Mouse (Mus musculus): ENCODE data around the gene Mindy1. TPM values are rescaled to one million over a fixed set of nuclear protein-coding genes. Genes with fewer than 3 reads are reported as not detected.
"Not testable (repeated sequence)": the region's sequence is repeated elsewhere in the genome, so short reads cannot be mapped to it uniquely, and the experiment has no call there.

Gene Mindy1
- polyA plus RNA-seq, 1 experiment from 2014 or later: 24.3 TPM

DNA sequence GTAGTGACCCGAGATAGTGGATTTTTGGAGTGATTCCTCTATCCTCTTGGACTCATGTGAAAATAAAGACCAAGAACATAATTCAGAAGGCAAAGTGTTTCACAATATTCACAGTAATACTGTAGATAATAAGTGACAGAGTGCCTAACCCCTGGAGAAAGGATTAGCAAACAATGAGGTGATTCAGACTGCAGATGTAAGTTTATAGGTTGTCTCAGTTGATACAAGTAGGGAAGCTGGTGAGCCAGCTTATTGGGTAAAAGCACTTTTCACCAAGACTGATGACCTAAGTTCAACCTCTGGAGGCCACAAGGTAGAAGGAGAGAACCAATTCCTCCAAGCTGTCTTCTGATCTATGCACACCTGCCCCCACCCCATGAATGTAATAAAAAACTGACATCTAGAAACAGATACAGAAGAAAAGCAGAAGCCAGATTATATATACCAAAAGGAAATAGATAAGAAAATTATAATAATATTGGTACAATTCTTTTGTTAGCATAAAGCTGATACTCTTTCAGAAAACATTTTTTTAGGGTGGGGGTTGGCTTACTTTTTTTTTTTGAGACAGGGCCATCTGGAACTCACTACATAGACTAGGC is 47.8 kb downstream of the Mindy1 start:
- H3K36me3 ChIP-seq: peaks cover 98% of the 10 kb centered on the region
- H3K9me3 ChIP-seq: no peaks in the 10 kb centered on the region
- no peak for ATAC-seq (ENCODE audit: extremely low read depth, insufficient number of reproducible peaks, low FRiP score, low TSS enrichment)
- H3K4me3 ChIP-seq: no peak overlapping the region
- WGBS: 80% methylated on average over 1 of the region's 1 CpGs
- no peak overlapping the region for H3K9ac ChIP-seq
- no peak overlapping the region for H3K4me2 ChIP-seq
- no peaks in the 10 kb centered on the region for H3K4me1 ChIP-seq
- no peaks in the 10 kb centered on the region for H3K27me3 ChIP-seq (replicated peaks)
- no peak overlapping the region for H3K27ac ChIP-seq (replicated peaks)

DNA sequence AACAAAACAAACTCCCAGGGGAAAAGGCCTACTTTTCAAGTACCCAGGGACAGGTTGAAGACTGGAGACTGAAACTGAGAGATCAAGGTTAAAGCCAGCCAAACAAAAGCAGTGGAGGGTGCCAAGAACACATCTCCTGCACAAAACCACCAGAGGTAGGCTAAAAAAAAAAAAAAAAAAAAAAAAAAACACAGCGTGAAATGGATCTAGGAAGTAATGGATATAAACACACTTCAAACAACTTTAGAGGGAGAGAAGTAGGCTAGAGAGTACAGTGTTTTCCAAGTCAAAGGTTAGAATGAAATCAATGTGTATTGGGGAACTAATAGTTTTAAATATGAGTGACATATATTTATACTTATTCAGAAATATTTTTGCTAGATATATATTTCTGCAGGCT is 50.4 kb downstream of the Mindy1 start:
- H3K27me3 ChIP-seq (replicated peaks): no peaks in the 10 kb centered on the region
- no peak overlapping the region for H3K27ac ChIP-seq (replicated peaks)
- H3K4me2 ChIP-seq: no peak overlapping the region
- no peak for ATAC-seq (ENCODE audit: extremely low read depth, insufficient number of reproducible peaks, low FRiP score, low TSS enrichment)
- no peak overlapping the region for H3K4me3 ChIP-seq
- no peaks in the 10 kb centered on the region for H3K4me1 ChIP-seq
- no peak overlapping the region for H3K9ac ChIP-seq
- no peaks in the 10 kb centered on the region for H3K9me3 ChIP-seq
- peaks cover 98% of the 10 kb centered on the region for H3K36me3 ChIP-seq
- WGBS: 60% methylated on average over 1 of the region's 1 CpGs

DNA sequence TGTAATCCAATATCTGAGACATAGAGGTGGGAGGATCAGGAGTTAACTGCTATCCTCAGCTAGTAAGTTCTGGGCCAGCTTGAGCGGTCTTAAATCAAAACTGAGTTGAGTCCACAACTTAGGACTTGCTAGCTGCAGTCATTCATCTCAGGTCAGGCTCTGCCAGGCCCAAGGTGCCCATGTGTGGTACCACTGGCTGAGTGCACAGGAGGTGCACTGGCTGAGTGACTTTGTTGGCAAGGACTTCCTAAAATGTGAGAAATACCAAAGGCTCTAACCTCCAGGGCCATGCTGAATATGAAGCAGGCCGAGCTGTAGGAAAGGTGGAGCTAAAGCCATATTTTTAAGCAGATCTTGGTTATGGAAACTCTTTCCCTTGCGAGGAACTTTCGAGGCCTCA is 56.2 kb downstream of the Mindy1 start:
- no peak overlapping the region for H3K4me3 ChIP-seq
- no peaks in the 10 kb centered on the region for H3K4me1 ChIP-seq
- no peak overlapping the region for H3K27ac ChIP-seq (replicated peaks)
- no peak for ATAC-seq (ENCODE audit: extremely low read depth, insufficient number of reproducible peaks, low FRiP score, low TSS enrichment)
- H3K36me3 ChIP-seq: peaks cover 100% of the 10 kb centered on the region
- no peak overlapping the region for H3K9ac ChIP-seq
- WGBS: 88% methylated on average over 4 of the region's 4 CpGs
- H3K9me3 ChIP-seq: no peaks in the 10 kb centered on the region
- no peaks in the 10 kb centered on the region for H3K27me3 ChIP-seq (replicated peaks)
- no peak overlapping the region for H3K4me2 ChIP-seq

GRCm38 (mm10) chr3:95338251-95338650 is 57.1 kb downstream of the Mindy1 start:
- 91% methylated on average over 4 of the region's 4 CpGs for WGBS
- H3K4me2 ChIP-seq: no peak overlapping the region
- H3K9ac ChIP-seq: no peak overlapping the region
- no peak for ATAC-seq (ENCODE audit: extremely low read depth, insufficient number of reproducible peaks, low FRiP score, low TSS enrichment)
- H3K4me3 ChIP-seq: no peak overlapping the region
- H3K27me3 ChIP-seq (replicated peaks): no peaks in the 10 kb centered on the region
- H3K4me1 ChIP-seq: no peaks in the 10 kb centered on the region
- H3K36me3 ChIP-seq: peaks cover 100% of the 10 kb centered on the region
- no peak overlapping the region for H3K27ac ChIP-seq (replicated peaks)
- no peaks in the 10 kb centered on the region for H3K9me3 ChIP-seq

DNA sequence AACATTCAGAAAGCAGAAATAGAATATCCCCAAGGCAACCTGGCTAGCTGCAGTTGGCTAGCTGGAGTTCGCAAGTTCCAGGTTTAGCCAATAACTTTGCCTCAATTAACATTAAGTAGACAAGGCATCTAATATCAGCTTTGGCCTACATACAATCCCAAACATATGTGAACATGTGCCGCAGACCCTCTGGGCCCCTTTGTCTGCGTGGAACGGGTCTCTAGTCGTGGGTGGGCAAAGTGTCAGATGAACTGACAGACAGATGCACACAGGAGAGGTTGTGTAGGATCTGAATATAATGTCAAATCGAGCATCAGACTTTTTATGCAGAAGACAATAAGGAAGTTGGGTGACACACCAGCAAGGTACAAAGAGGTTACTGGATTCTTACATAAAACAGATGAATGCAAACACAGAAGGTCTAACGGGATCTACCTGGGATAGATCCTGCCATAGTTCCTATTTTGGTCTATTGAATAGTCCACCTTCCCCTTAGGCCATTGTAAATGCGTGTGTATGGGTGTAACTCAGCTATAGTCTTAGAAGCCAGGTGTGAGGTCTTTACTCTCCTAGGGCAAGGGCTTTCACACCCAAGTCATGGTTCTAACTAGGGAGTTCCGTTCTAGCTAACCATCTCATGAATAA is 62.3 kb downstream of the Mindy1 start:
- H3K4me2 ChIP-seq; ATAC-seq (ENCODE audit: extremely low read depth, insufficient number of reproducible peaks, low FRiP score, low TSS enrichment); H3K9me3 ChIP-seq; H3K4me1 ChIP-seq; H3K27ac ChIP-seq (replicated peaks); H3K27me3 ChIP-seq (replicated peaks); H3K9ac ChIP-seq; H3K4me3 ChIP-seq: not testable (repeated sequence)
- WGBS: 93% methylated on average over 9 of the region's 9 CpGs
- H3K36me3 ChIP-seq: peaks cover 94% of the 10 kb centered on the region

Other genes with a start within 250 kb of the Mindy1 start
- 198 and 214 TPM in 2 replicates for gene Psmd4, start 238.7 kb upstream of the Mindy1 start, polyA plus RNA-seq (2015; fragmentation: Nextera tagmentation; extraction: Ambion mirVana)
- 16.4 and 17.5 TPM in 2 replicates for gene Pip5k1a, start 174.4 kb upstream of the Mindy1 start, polyA plus RNA-seq (2015; fragmentation: Nextera tagmentation; extraction: Ambion mirVana)
- gene Vps72, start 170.3 kb upstream of the Mindy1 start, polyA plus RNA-seq (2015; fragmentation: Nextera tagmentation; extraction: Ambion mirVana): 98.9 and 100.0 TPM in 2 replicates
- gene Tmod4, start 156.9 kb upstream of the Mindy1 start, polyA plus RNA-seq (2015; fragmentation: Nextera tagmentation; extraction: Ambion mirVana): 0.82 and 1.4 TPM in 2 replicates
- 51.7 and 54.2 TPM in 2 replicates for gene Scnm1, start 147.3 kb upstream of the Mindy1 start, polyA plus RNA-seq (2015; fragmentation: Nextera tagmentation; extraction: Ambion mirVana)
- gene Lysmd1, start 147.3 kb upstream of the Mindy1 start, polyA plus RNA-seq (2015; fragmentation: Nextera tagmentation; extraction: Ambion mirVana): 8.8 and 9.8 TPM in 2 replicates
- 2.1 and 2.8 TPM in 2 replicates for gene Tnfaip8l2, start 139.0 kb upstream of the Mindy1 start, polyA plus RNA-seq (2015; fragmentation: Nextera tagmentation; extraction: Ambion mirVana)
- gene Sema6c, start 120.9 kb upstream of the Mindy1 start, polyA plus RNA-seq (2015; fragmentation: Nextera tagmentation; extraction: Ambion mirVana): 2.9 and 3.0 TPM in 2 replicates
- 5.1 and 5.4 TPM in 2 replicates for gene Gabpb2, start 63.4 kb upstream of the Mindy1 start, polyA plus RNA-seq (2015; fragmentation: Nextera tagmentation; extraction: Ambion mirVana)
- 51.6 and 52.3 TPM in 2 replicates for gene Cdc42se1, start 52.6 kb upstream of the Mindy1 start, polyA plus RNA-seq (2015; fragmentation: Nextera tagmentation; extraction: Ambion mirVana)
- gene Mllt11, start 49.2 kb upstream of the Mindy1 start, polyA plus RNA-seq (2015; fragmentation: Nextera tagmentation; extraction: Ambion mirVana): 11.0 and 11.5 TPM in 2 replicates
- 0.24 and 0.37 TPM in 2 replicates for gene Gm128, start 39.7 kb upstream of the Mindy1 start, polyA plus RNA-seq (2015; fragmentation: Nextera tagmentation; extraction: Ambion mirVana)
- 0.23 and 0.24 TPM in 2 replicates for gene Bnipl, start 30.2 kb upstream of the Mindy1 start, polyA plus RNA-seq (2015; fragmentation: Nextera tagmentation; extraction: Ambion mirVana)
- 24.5 and 26.0 TPM in 2 replicates for gene Prune1, start 731 bp downstream of the Mindy1 start, polyA plus RNA-seq (2015; fragmentation: Nextera tagmentation; extraction: Ambion mirVana)
- 0.90 and 1.1 TPM in 2 replicates for gene Anxa9, start 25.8 kb downstream of the Mindy1 start, polyA plus RNA-seq (2015; fragmentation: Nextera tagmentation; extraction: Ambion mirVana)
- gene Cers2, start 33.4 kb downstream of the Mindy1 start, polyA plus RNA-seq (2015; fragmentation: Nextera tagmentation; extraction: Ambion mirVana): 128 and 140 TPM in 2 replicates
- 20.1 and 21.2 TPM in 2 replicates for gene Setdb1, start 75.9 kb downstream of the Mindy1 start, polyA plus RNA-seq (2015; fragmentation: Nextera tagmentation; extraction: Ambion mirVana)
- gene 4930558C23Rik, start 121.5 kb downstream of the Mindy1 start, polyA plus RNA-seq (2015; fragmentation: Nextera tagmentation; extraction: Ambion mirVana): not detected in 2 replicates
- gene Arnt, start 153.0 kb downstream of the Mindy1 start, polyA plus RNA-seq (2015; fragmentation: Nextera tagmentation; extraction: Ambion mirVana): 28.6 and 28.7 TPM in 2 replicates
- gene Ctsk, start 217.9 kb downstream of the Mindy1 start, polyA plus RNA-seq (2015; fragmentation: Nextera tagmentation; extraction: Ambion mirVana): 15.5 and 17.0 TPM in 2 replicates
- 12.3 and 13.4 TPM in 2 replicates for gene Ctss, start 245.4 kb downstream of the Mindy1 start, polyA plus RNA-seq (2015; fragmentation: Nextera tagmentation; extraction: Ambion mirVana)